Mouse (Mus musculus) forebrain, embryonic 13.5 days (tissue): Measurements from ENCODE around the gene Epha2. TPM values are rescaled to one million over a fixed set of nuclear protein-coding genes. Genes with fewer than 3 reads are reported as not detected.

Experiments
- ATAC-seq: fragments of 200-750 bp; cut with Nextera tagmentation; 2 replicates; pipeline ENCODE4 v1.8.0; 2017
- H3K27ac ChIP-seq: fragments of 300-500 bp; sonication (generic); 2 replicates; pipeline ENCODE4 v1.5.1; 2015; ENCODE audit warnings: inconsistent platforms, mild to moderate bottlenecking, moderate library complexity
- H3K27me3 ChIP-seq: fragments of 300-500 bp; sonication (generic); 2 replicates; pipeline ENCODE4 v1.6.1; 2015; ENCODE audit warnings: mild to moderate bottlenecking, inconsistent platforms
- H3K36me3 ChIP-seq: fragments of 300-500 bp; sonication (generic); 2 replicates; pipeline ENCODE4 v1.6.1; 2015; ENCODE audit warnings: mild to moderate bottlenecking, inconsistent platforms; ENCODE audit not compliant: poor library complexity, severe bottlenecking
- H3K4me1 ChIP-seq: fragments of 300-500 bp; sonication (generic); 2 replicates; pipeline ENCODE4 v1.6.1; 2015; ENCODE audit warnings: inconsistent platforms
- H3K4me2 ChIP-seq: fragments of 300-500 bp; sonication (generic); 2 replicates; pipeline ENCODE4 v1.6.1; 2015; ENCODE audit warnings: inconsistent platforms, mild to moderate bottlenecking, moderate library complexity
- H3K4me3 ChIP-seq: fragments of 300-500 bp; sonication (generic); 2 replicates; pipeline ENCODE4 v1.5.1; 2015; ENCODE audit warnings: mild to moderate bottlenecking, inconsistent platforms
- H3K9ac ChIP-seq: fragments of 300-500 bp; sonication (generic); 2 replicates; pipeline ENCODE4 v1.6.1; 2015; ENCODE audit warnings: mild to moderate bottlenecking, inconsistent platforms
- H3K9me3 ChIP-seq: fragments of 300-500 bp; sonication (generic); replicated peaks from 2 replicates; pipeline ENCODE4 v1.6.1; 2016; ENCODE audit warnings: inconsistent platforms
- WGBS: fragments of 180-500 bp; shearing (Covaris S2); methylation state at CpG from one replicate; pipeline ENCODE4 v1.1.7; 2015; 5-methylcytosine and 5-hydroxymethylcytosine counted together
- microRNA-seq: library from miRNA; unstranded; fragments of <30 nt; microRNA quantifications from one replicate; pipeline ENCODE4, GENCODE M21; 2016
- polyA plus RNA-seq: library from polyadenylated mRNA; unstranded; fragments of >200 nt; fragmentation: Nextera tagmentation; extraction: Ambion mirVana; gene quantifications from 2 replicates; pipeline ENCODE4 v1.2.1, GENCODE M21; 2015

The Epha2 gene
- polyA plus RNA-seq, 1 experiment from 2014 or later: 1.0 TPM

GRCm38 (mm10) chr4:141362937-141363548, 62.0 kb downstream of the Epha2 start:
- peaks cover 14% of the 10 kb centered on the region for H3K4me1 ChIP-seq
- no peak overlapping the region for H3K9ac ChIP-seq
- H3K4me3 ChIP-seq: no peak overlapping the region
- ATAC-seq: peak; percentile 44; the same call in 1 of the 2 replicates
- H3K9me3 ChIP-seq: no peaks in the 10 kb centered on the region
- H3K36me3 ChIP-seq: no peaks in the 10 kb centered on the region
- 27% methylated on average over 11 of the region's 11 CpGs for WGBS
- peaks cover 47% of the 10 kb centered on the region for H3K27me3 ChIP-seq
- H3K4me2 ChIP-seq: 0 out of 2 replicates have a peak overlapping the region, but pooled peaks have one; percentile 17
- H3K27ac ChIP-seq: no peak overlapping the region

GRCm38 (mm10) chr4:141365126-141365525, 64.1 kb downstream of the Epha2 start:
- Histone ChIP-seq H3K27ac (no peak overlapping the region), H3K9ac (no peak overlapping the region), H3K4me2 (no peak overlapping the region), H3K4me3 (no peak overlapping the region), H3K9me3 (no peaks in the 10 kb centered on the region), H3K4me1 (peaks cover 14% of the 10 kb centered on the region), H3K36me3 (no peaks in the 10 kb centered on the region), H3K27me3 (peaks cover 65% of the 10 kb centered on the region)
- WGBS: 52% methylated on average over 8 of the region's 8 CpGs
- ATAC-seq: no peak

- H3K9me3 ChIP-seq: no peaks in the 10 kb centered on the region
- no peak overlapping the region for H3K4me2 ChIP-seq
- peaks cover 12% of the 10 kb centered on the region for H3K4me1 ChIP-seq
- peaks cover 66% of the 10 kb centered on the region for H3K27me3 ChIP-seq
- ATAC-seq: no peak
- no peaks in the 10 kb centered on the region for H3K36me3 ChIP-seq
- no peak overlapping the region for H3K9ac ChIP-seq
- no peak overlapping the region for H3K27ac ChIP-seq
- no peak overlapping the region for H3K4me3 ChIP-seq
- WGBS: 67% methylated on average over 7 of the region's 7 CpGs
Observed at GRCm38 (mm10) chr4:141365876-141366275, 64.8 kb downstream of the Epha2 start.

GRCm38 (mm10) chr4:141367997-141368791, 67.2 kb downstream of the Epha2 start, which contains the start of gene Fam131c:
Gene Fam131c, plus strand, starts transcription at chr4:141368220.
- Histone ChIP-seq H3K27me3 (peaks cover 59% of the 10 kb centered on the region), H3K4me3 (peak within 1 kb of the TSS; percentile 52), H3K9ac (peak within 1 kb of the TSS; percentile 71), H3K9me3 (no peaks in the 10 kb centered on the region), H3K27ac (no peak within 1 kb of the TSS), H3K4me1 (peaks cover 12% of the 10 kb centered on the region), H3K4me2 (peak within 1 kb of the TSS; percentile 97), H3K36me3 (no peaks in the 10 kb centered on the region)
- ATAC-seq: peak; percentile 67
- 2% methylated on average over 18 of the region's 71 CpGs for WGBS

DNA sequence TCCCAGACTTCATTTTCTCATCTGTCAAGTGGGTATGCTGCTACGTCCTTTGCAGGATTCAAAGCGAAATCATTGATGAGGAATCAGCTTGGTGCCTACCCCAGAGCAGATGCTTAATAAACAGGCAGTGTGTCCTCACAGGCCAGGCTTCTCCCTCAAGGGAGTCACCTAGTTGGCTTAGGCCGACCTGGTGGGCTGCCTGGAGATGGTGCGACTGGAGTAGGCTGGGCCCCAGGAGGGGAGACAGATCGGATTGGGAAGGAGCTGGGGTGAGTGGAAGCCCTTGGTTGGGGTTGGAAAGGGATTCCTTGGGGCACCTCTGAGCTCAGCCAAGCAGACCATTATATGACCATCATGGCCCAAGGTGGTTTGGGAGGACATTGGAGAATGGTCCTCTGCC, 71.4 kb downstream of the Epha2 start:
- peaks cover 24% of the 10 kb centered on the region for H3K27me3 ChIP-seq
- H3K4me2 ChIP-seq: no peak overlapping the region
- H3K9ac ChIP-seq: no peak overlapping the region
- ATAC-seq: no peak
- no peak overlapping the region for H3K4me3 ChIP-seq
- H3K27ac ChIP-seq: no peak overlapping the region
- H3K36me3 ChIP-seq: no peaks in the 10 kb centered on the region
- H3K9me3 ChIP-seq: no peaks in the 10 kb centered on the region
- WGBS: 94% methylated on average over 5 of the region's 5 CpGs
- H3K4me1 ChIP-seq: peaks cover 12% of the 10 kb centered on the region

Small RNA genes within 50 kb of the gene (microRNA-seq; reads per million reads assigned to microRNA genes)
- gene Gm25690: not detected

Other genes starting within 250 kb of the Epha2 start
- 7.4 and 7.7 TPM in 2 replicates for gene Crocc, start 240.7 kb upstream of the Epha2 start, polyA plus RNA-seq
- 44.9 and 48.0 TPM in 2 replicates for gene Necap2, start 222.9 kb upstream of the Epha2 start, polyA plus RNA-seq
- 0.20 and 0.30 TPM in 2 replicates for gene Spata21, start 212.9 kb upstream of the Epha2 start, polyA plus RNA-seq
- gene Szrd1, start 161.5 kb upstream of the Epha2 start, polyA plus RNA-seq: 29.3 and 33.5 TPM in 2 replicates
- gene Fbxo42, start 153.3 kb upstream of the Epha2 start, polyA plus RNA-seq: 19.7 and 20.0 TPM in 2 replicates
- 6.1 and 7.1 TPM in 2 replicates for gene Rsg1, start 87.3 kb upstream of the Epha2 start, polyA plus RNA-seq
- gene Arhgef19, start 61.7 kb upstream of the Epha2 start, polyA plus RNA-seq: 0.96 and 1.2 TPM in 2 replicates
- gene Fam131c, start 67.0 kb downstream of the Epha2 start, polyA plus RNA-seq: 3.3 and 3.8 TPM in 2 replicates
- gene Clcnka, start 97.5 kb downstream of the Epha2 start, polyA plus RNA-seq: 0.10 TPM in 1 of 2 replicates, not detected in the other
- gene Clcnkb, start 114.8 kb downstream of the Epha2 start, polyA plus RNA-seq: not detected in 2 replicates
- not detected in 2 replicates for gene Hspb7, start 119.5 kb downstream of the Epha2 start, polyA plus RNA-seq
- gene Srarp, start 134.9 kb downstream of the Epha2 start, polyA plus RNA-seq: not detected in 2 replicates
- gene Zbtb17, start 143.4 kb downstream of the Epha2 start, polyA plus RNA-seq: 60.9 and 63.7 TPM in 2 replicates
- 16.7 and 17.1 TPM in 2 replicates for gene Spen, start 237.4 kb downstream of the Epha2 start, polyA plus RNA-seq